Mouse (Mus musculus): ENCODE measurements at regions not wholly inside any gene's neighbourhood (a gene's known extent, or its start where the extent isn't known, plus 50 kb on each side); places are given as distances from the start of the nearest gene placed in this dataset.
"Not testable (repeated sequence)": the region's sequence is repeated elsewhere in the genome, so short reads cannot be mapped to it uniquely, and the experiment has no call there.

- in situ Hi-C loops (cut with MboI, MseI): loop anchor here in 1 of 2 experiments (5.0 kb wide), 1 partner anchor 80 kb away; no protein-coding TSS in a partner anchor
Measured at GRCm38 (mm10) chr12:113701841-113702240, 158.1 kb downstream of the Adam6a start.

GRCm38 (mm10) chr12:113716406-113716805, 172.7 kb downstream of the Adam6a start:
- in situ Hi-C loops (cut with MboI, MseI): not testable (repeated sequence)

- in situ Hi-C loops (cut with MboI, MseI): no loop called here
Measured at GRCm38 (mm10) chr12:113735847-113736246, 192.1 kb downstream of the Adam6a start.

GRCm38 (mm10) chr12:113746277-113746676, 202.6 kb downstream of the Adam6a start:
- in situ Hi-C loops (cut with MboI, MseI): no loop called here

- in situ Hi-C loops (cut with MboI, MseI): no loop called here
Measured at GRCm38 (mm10) chr12:113747987-113748386, 204.3 kb downstream of the Adam6a start.

- in situ Hi-C loops (cut with MboI, MseI): no loop called here
Measured at GRCm38 (mm10) chr12:113769587-113769986, 225.9 kb downstream of the Adam6a start.

- in situ Hi-C loops (cut with MboI, MseI): loop anchor here in 1 of 2 experiments (10.0 kb wide), 1 partner anchor 1591 kb away; no protein-coding TSS in a partner anchor
Measured at GRCm38 (mm10) chr12:113795876-113796275, 252.2 kb downstream of the Adam6a start.

- in situ Hi-C loops (cut with MboI, MseI): no loop called here
Measured at GRCm38 (mm10) chr12:113826377-113826776, 282.7 kb downstream of the Adam6a start.

GRCm38 (mm10) chr12:113858893-113859292, 315.2 kb downstream of the Adam6a start:
- in situ Hi-C loops (cut with MboI, MseI): no loop called here

GRCm38 (mm10) chr12:113878826-113879225, 335.1 kb downstream of the Adam6a start:
- in situ Hi-C loops (cut with MboI, MseI): no loop called here

GRCm38 (mm10) chr12:113896152-113896551, 352.4 kb downstream of the Adam6a start:
- in situ Hi-C loops (cut with MboI, MseI): no loop called here

GRCm38 (mm10) chr12:113906459-113906858, 362.8 kb downstream of the Adam6a start:
- in situ Hi-C loops (cut with MboI, MseI): no loop called here

- in situ Hi-C loops (cut with MboI, MseI): no loop called here
Measured at GRCm38 (mm10) chr12:113907751-113908150, 364.0 kb downstream of the Adam6a start.

- in situ Hi-C loops (cut with MboI, MseI): loop anchor here in 1 of 2 experiments (5.0 kb wide), 1 partner anchor 41 kb away; no protein-coding TSS in a partner anchor
Measured at GRCm38 (mm10) chr12:113911770-113912169, 368.1 kb downstream of the Adam6a start.

- in situ Hi-C loops (cut with MboI, MseI): no loop called here
Measured at GRCm38 (mm10) chr12:113940721-113941120, 397.0 kb downstream of the Adam6a start.

GRCm38 (mm10) chr12:113943661-113944327, 400.1 kb downstream of the Adam6a start:
- in situ Hi-C loops (cut with MboI, MseI): not testable (repeated sequence)

GRCm38 (mm10) chr12:113945786-113946185, 402.1 kb downstream of the Adam6a start:
- in situ Hi-C loops (cut with MboI, MseI): not testable (repeated sequence)

GRCm38 (mm10) chr12:113948017-113948416, 404.3 kb downstream of the Adam6a start:
- in situ Hi-C loops (cut with MboI, MseI): not testable (repeated sequence)

GRCm38 (mm10) chr12:113974271-113974670, 430.6 kb downstream of the Adam6a start:
- in situ Hi-C loops (cut with MboI, MseI): loop anchor here (5.0 to 10.0 kb wide), 2 partner anchors 1258 to 1469 kb away; no protein-coding TSS in a partner anchor

GRCm38 (mm10) chr12:113981613-113982012, 437.9 kb downstream of the Adam6a start:
- in situ Hi-C loops (cut with MboI, MseI): loop anchor here (5.0 kb wide), 1 partner anchor 66 kb away; no protein-coding TSS in a partner anchor

- in situ Hi-C loops (cut with MboI, MseI): no loop called here
Measured at GRCm38 (mm10) chr12:113987233-113987990, 443.7 kb downstream of the Adam6a start.

GRCm38 (mm10) chr12:113992425-113992824, 448.7 kb downstream of the Adam6a start:
- in situ Hi-C loops (cut with MboI, MseI): no loop called here
